21 mouse cellular contexts compared by ENCODE assay signal in genomic region chr13:36484391-36484790, GRCm38 (mm10).
DNase-seq lines count a peak whose midpoint lies in the region; TF ChIP-seq lines count a peak whose summit lies in the region.
"Had no signal": no experiment of that assay in that cellular context is flagged by ENCODE, and none has a peak within 500 bp of the region (broad histone marks: within the 10 kb centered on the region; RNA-seq: fewer than 3 reads in every experiment).

No protein-coding gene starts in this region.

- no peak overlapping the region for H3K9ac ChIP-seq in liver, adult 2 months (ENCODE audit: low read depth, low read length)
- H3K9ac ChIP-seq: embryonic facial prominence, embryonic 12.5 days; forebrain, embryonic 13.5 days; forebrain, embryonic 15.5 days had no signal

- H3K27me3 ChIP-seq in kidney, adult 2 months (replicated peaks; ENCODE audit: control insufficient read depth, insufficient read depth, low read length): no peaks in the 10 kb centered on the region
- no peaks in the 10 kb centered on the region for H3K27me3 ChIP-seq in liver, adult 2 months (ENCODE audit: control insufficient read depth, insufficient read depth, low read length)
- H3K27me3 ChIP-seq: CH12.LX; embryonic facial prominence, embryonic 12.5 days; forebrain, embryonic 13.5 days; forebrain, embryonic 15.5 days; Patski had no signal

- peaks cover 2% of the 10 kb centered on the region; the same call in 1 of the 2 replicates for H3K4me1 ChIP-seq in kidney, adult 2 months (ENCODE audit: control insufficient read depth, insufficient read depth, low read length)
- H3K4me1 ChIP-seq in liver, adult 2 months (ENCODE audit: control insufficient read depth, insufficient read depth, low read length): peaks cover 5% of the 10 kb centered on the region
- H3K4me1 ChIP-seq: embryonic facial prominence, embryonic 10.5 days; embryonic facial prominence, embryonic 12.5 days; forebrain, embryonic 13.5 days; forebrain, embryonic 15.5 days had no signal

- TF ChIP-seq POLR2A in kidney, adult 2 months (IDR thresholded peaks at IDR 0.05; ENCODE audit: low read depth, low read length): no peak
- no peak for TF ChIP-seq POLR2A in liver, adult 2 months (IDR thresholded peaks at IDR 0.05; ENCODE audit: extremely low read depth, insufficient read depth, low read length)

- H3K27ac ChIP-seq in kidney, adult 2 months (ENCODE audit: insufficient read depth, low read depth, low read length): no peak overlapping the region
- H3K27ac ChIP-seq in liver, adult 2 months (replicated peaks; ENCODE audit: insufficient read depth, low read depth, low read length): no peak overlapping the region
- H3K27ac ChIP-seq: embryonic facial prominence, embryonic 10.5 days; embryonic facial prominence, embryonic 12.5 days; forebrain, embryonic 13.5 days; forebrain, embryonic 15.5 days had no signal

- DNase-seq in kidney, adult 2 months: peak; percentile 84
- DNase-seq in kidney, postnatal 10 days: no peak
- peak; percentile 24 for DNase-seq in kidney, postnatal 14 days
- DNase-seq in kidney, adult 11 months: no peak
- peak; percentile 78 for DNase-seq in liver, adult 2 months (ENCODE audit: extremely low read depth, low read depth, low spot score)
- DNase-seq in liver: no peak
- DNase-seq: adrenal gland, adult 8-10 months; adrenal gland, postnatal 14 days; adrenal gland, postnatal 36 days; B cell, adult 2 months; cerebellum, adult 11-12 months; cerebellum, adult 2 months; cerebellum, adult 9-10 months; cerebellum, postnatal 10 days; cerebellum, postnatal 25 days had no signal

- WGBS in kidney, adult 2 months: 63% methylated on average over 2 of the region's 2 CpGs
- 23% methylated on average over 2 of the region's 2 CpGs for WGBS in liver, adult 2 months

- no peaks in the 10 kb centered on the region for H3K79me2 ChIP-seq in liver, adult 2 months (ENCODE audit: control insufficient read depth, insufficient read depth, low read length)

- H3K36me3 ChIP-seq in kidney, adult 2 months (ENCODE audit: control insufficient read depth, insufficient read depth, low read length): no peaks in the 10 kb centered on the region
- no peaks in the 10 kb centered on the region for H3K36me3 ChIP-seq in liver, adult 2 months (ENCODE audit: control insufficient read depth, insufficient read depth, low read length)
- H3K36me3 ChIP-seq: embryonic facial prominence, embryonic 10.5 days; embryonic facial prominence, embryonic 12.5 days; forebrain, embryonic 15.5 days had no signal

- no peak overlapping the region for H3K4me3 ChIP-seq in kidney, adult 2 months (ENCODE audit: insufficient read depth, low read depth, low read length)
- H3K4me3 ChIP-seq in liver, adult 2 months (ENCODE audit: insufficient read depth, low read depth, low read length): no peak overlapping the region
- H3K4me3 ChIP-seq: embryonic facial prominence, embryonic 10.5 days; embryonic facial prominence, embryonic 12.5 days; forebrain, embryonic 13.5 days; forebrain, embryonic 15.5 days had no signal

- no peak for TF ChIP-seq CTCF in kidney, adult 2 months (conservative IDR thresholded peaks at IDR 0.05; ENCODE audit: insufficient read depth, insufficient read length, low read depth, low read length)
- no peak for TF ChIP-seq CTCF in liver, adult 2 months (IDR thresholded peaks at IDR 0.05; ENCODE audit: low read depth, low read length)

Comparison
In these comparisons a context has a peak if more than half of its experiments do, and no peak if none do; other contexts are left out.
1. DNase-seq: peak in kidney, adult 2 months (single experiment), kidney, postnatal 14 days (single experiment) and liver, adult 2 months (single experiment); none in kidney, postnatal 10 days (single experiment), kidney, adult 11 months (single experiment) and liver (single experiment).